Mouse (Mus musculus): ENCODE results near the gene Sptlc2. TPM values are rescaled to one million over a fixed set of nuclear protein-coding genes. Genes with fewer than 3 reads are reported as not detected.

The Sptlc2 gene
- polyA plus RNA-seq, 1 experiment from 2014 or later: 57.4 TPM

Small RNA genes within 50 kb of the gene (microRNA-seq; reads per million reads assigned to microRNA genes)
- not detected for gene Gm47293
- gene Mir3068: 16.4 reads per million, percentile 26 among the genes with 10 or more reads in this experiment

Other genes with a start within 250 kb of the Sptlc2 start
- gene Gstz1, start 241.2 kb downstream of the Sptlc2 start, polyA plus RNA-seq (2016; fragmentation: Nextera tagmentation; extraction: Ambion mirVana): 25.6 and 31.3 TPM in 2 replicates
- gene Pomt2, start 240.4 kb downstream of the Sptlc2 start, polyA plus RNA-seq (2016; fragmentation: Nextera tagmentation; extraction: Ambion mirVana): 15.7 and 18.7 TPM in 2 replicates
- 0.91 and 1.6 TPM in 2 replicates for gene Samd15, start 188.6 kb downstream of the Sptlc2 start, polyA plus RNA-seq (2016; fragmentation: Nextera tagmentation; extraction: Ambion mirVana)
- gene Tmed8, start 187.9 kb downstream of the Sptlc2 start, polyA plus RNA-seq (2016; fragmentation: Nextera tagmentation; extraction: Ambion mirVana): 2.5 and 2.8 TPM in 2 replicates
- 0.59 and 0.94 TPM in 2 replicates for gene Noxred1, start 149.6 kb downstream of the Sptlc2 start, polyA plus RNA-seq (2016; fragmentation: Nextera tagmentation; extraction: Ambion mirVana)
- 50.5 and 56.7 TPM in 2 replicates for gene Vipas39, start 122.1 kb downstream of the Sptlc2 start, polyA plus RNA-seq (2016; fragmentation: Nextera tagmentation; extraction: Ambion mirVana)
- gene Ahsa1, start 121.9 kb downstream of the Sptlc2 start, polyA plus RNA-seq (2016; fragmentation: Nextera tagmentation; extraction: Ambion mirVana): 294 and 332 TPM in 2 replicates
- 1.0 and 1.2 TPM in 2 replicates for gene Ism2, start 88.7 kb downstream of the Sptlc2 start, polyA plus RNA-seq (2016; fragmentation: Nextera tagmentation; extraction: Ambion mirVana)
- gene Slirp, start 55.5 kb upstream of the Sptlc2 start, polyA plus RNA-seq (2016; fragmentation: Nextera tagmentation; extraction: Ambion mirVana): 329 and 335 TPM in 2 replicates
- 82.0 and 85.6 TPM in 2 replicates for gene Alkbh1, start 55.7 kb upstream of the Sptlc2 start, polyA plus RNA-seq (2016; fragmentation: Nextera tagmentation; extraction: Ambion mirVana)
- 147 and 153 TPM in 2 replicates for gene Snw1, start 83.9 kb upstream of the Sptlc2 start, polyA plus RNA-seq (2016; fragmentation: Nextera tagmentation; extraction: Ambion mirVana)
- not detected in 2 replicates for gene Gm5788, start 106.4 kb upstream of the Sptlc2 start, polyA plus RNA-seq (2016; fragmentation: Nextera tagmentation; extraction: Ambion mirVana)
- gene Gm8300, start 126.0 kb upstream of the Sptlc2 start, polyA plus RNA-seq (2016; fragmentation: Nextera tagmentation; extraction: Ambion mirVana): not detected in 2 replicates
- not detected in 2 replicates for gene Oog1, start 214.3 kb upstream of the Sptlc2 start, polyA plus RNA-seq (2016; fragmentation: Nextera tagmentation; extraction: Ambion mirVana)
- gene Gm4027, start 230.5 kb upstream of the Sptlc2 start, polyA plus RNA-seq (2016; fragmentation: Nextera tagmentation; extraction: Ambion mirVana): not detected in 2 replicates

Data from limb, embryonic 10.5 days (tissue).